Comparison of ENCODE assay signal across 8 mouse cellular contexts in genomic region chr4:43656339-43657109, GRCm38 (mm10). TPM values are rescaled to one million over a fixed set of nuclear protein-coding genes. Genes with fewer than 3 reads are reported as not detected.
DNase-seq lines count a peak whose midpoint lies in the region; ATAC-seq lines count a peak whose summit lies in the region.

TSS of gene Hint2 (minus strand) at chr4:43656466.

- H3K27ac ChIP-seq in hindbrain, embryonic 12.5 days, result peak within 1 kb of the TSS; percentile 94

- 1% methylated on average over 34 of the region's 34 CpGs for WGBS in hindbrain, embryonic 12.5 days

- ATAC-seq in hindbrain, embryonic 12.5 days (ENCODE audit: low FRiP score), result peak; percentile 97

- peaks cover 22% of the 10 kb centered on the region for H3K4me1 ChIP-seq in hindbrain, embryonic 12.5 days

- peaks cover 7% of the 10 kb centered on the region; the same call in 1 of the 2 replicates for H3K27me3 ChIP-seq in hindbrain, embryonic 12.5 days

- peak; percentile 95 for DNase-seq in NIH3T3 (ENCODE audit: low read depth)
- peak; percentile 97 to 98 for DNase-seq in cerebellum, postnatal 10 days
- peak; percentile 93 to 96 for DNase-seq in frontal cortex, postnatal 10 days (ENCODE audit: low spot score in 2 of 2)
- peak; percentile 92 to 97 for DNase-seq in layer of hippocampus, postnatal 14 days (ENCODE audit: low spot score in 2 of 2)
- peak; percentile 92 for DNase-seq in lung, postnatal 14 days
- peak; percentile 90 for DNase-seq in retina, adult 2 months (ENCODE audit: low read depth, low spot score)
- peak; percentile 93 to 95 for DNase-seq in thymus, postnatal 36 days

- H3K9me3 ChIP-seq in hindbrain, embryonic 12.5 days (replicated peaks), result no peaks in the 10 kb centered on the region

- peaks cover 5% of the 10 kb centered on the region; the same call in 1 of the 2 replicates for H3K36me3 ChIP-seq in hindbrain, embryonic 12.5 days

- H3K9ac ChIP-seq in hindbrain, embryonic 12.5 days, result peak within 1 kb of the TSS; percentile 89

- peak within 1 kb of the TSS; percentile 77 for H3K4me3 ChIP-seq in hindbrain, embryonic 12.5 days

- peak within 1 kb of the TSS; percentile 62 for H3K4me2 ChIP-seq in hindbrain, embryonic 12.5 days (replicated peaks)

RNA-seq across cellular contexts. Expression of gene Hint2, which starts in this region (rescaled TPM):
- 72.7 and 78.3 TPM in 2 replicates for polyA plus RNA-seq in hindbrain, embryonic 12.5 days (2016; fragmentation: Nextera tagmentation; extraction: Ambion mirVana)
- 10 to 100 TPM; 33.1 to 37.8 TPM for total RNA-seq in layer of hippocampus, postnatal 14 days (2021)

Comparison
In these comparisons a context has a peak if more than half of its experiments do, and no peak if none do; other contexts are left out.
1. Peak in every context shown above with its lines: DNase-seq, ATAC-seq, H3K4me3 ChIP-seq and H3K27ac ChIP-seq.